Comparison of ENCODE assay signal across 17 mouse cellular contexts in genomic region chr6:38676723-38677122, GRCm38 (mm10). TPM values are rescaled to one million over a fixed set of nuclear protein-coding genes. Genes with fewer than 3 reads are reported as not detected.
DNase-seq lines count a peak whose midpoint lies in the region; ATAC-seq and TF ChIP-seq lines count a peak whose summit lies in the region.
"Had no signal": no experiment of that assay in that cellular context is flagged by ENCODE, and none has a peak within 500 bp of the region (broad histone marks: within the 10 kb centered on the region; RNA-seq: fewer than 3 reads in every experiment).

No protein-coding gene starts in this region.

- H3K4me1 ChIP-seq in heart, embryonic 12.5 days (replicated peaks): peaks cover 12% of the 10 kb centered on the region
- H3K4me1 ChIP-seq in stomach, postnatal 0 days (replicated peaks; ENCODE audit: control insufficient read depth, insufficient read depth): no peaks in the 10 kb centered on the region
- H3K4me1 ChIP-seq: limb, embryonic 12.5 days had no signal

- H3K9me3 ChIP-seq in heart, embryonic 12.5 days (replicated peaks): no peaks in the 10 kb centered on the region
- H3K9me3 ChIP-seq in stomach, postnatal 0 days (ENCODE audit: control insufficient read depth, low read length): no peaks in the 10 kb centered on the region

- H3K4me2 ChIP-seq in heart, embryonic 12.5 days: peak overlapping the region; percentile 36
- H3K4me2 ChIP-seq in stomach, postnatal 0 days (replicated peaks; ENCODE audit: low read depth): no peak overlapping the region
- H3K4me2 ChIP-seq: limb, embryonic 12.5 days had no signal

- no peaks in the 10 kb centered on the region for H3K36me3 ChIP-seq in heart, embryonic 12.5 days
- H3K36me3 ChIP-seq in stomach, postnatal 0 days (ENCODE audit: control insufficient read depth, insufficient read depth, low read length): no peaks in the 10 kb centered on the region
- H3K36me3 ChIP-seq: limb, embryonic 12.5 days had no signal

- peaks cover 4% of the 10 kb centered on the region for H3K27me3 ChIP-seq in heart, embryonic 12.5 days (replicated peaks)
- no peaks in the 10 kb centered on the region for H3K27me3 ChIP-seq in stomach, postnatal 0 days (ENCODE audit: control insufficient read depth, insufficient read depth, low read length)
- H3K27me3 ChIP-seq: CH12.LX; limb, embryonic 12.5 days had no signal

- no peak overlapping the region for H3K27ac ChIP-seq in heart, embryonic 12.5 days (ENCODE audit: poor library complexity, severe bottlenecking)
- no peak overlapping the region for H3K27ac ChIP-seq in stomach, postnatal 0 days (replicated peaks)
- H3K27ac ChIP-seq: layer of hippocampus, adult 2 months; limb, embryonic 12.5 days had no signal

- DNase-seq in heart, adult 11 months: no peak
- peak; percentile 20 to 27 for DNase-seq in kidney, postnatal 4 days
- no peak for DNase-seq in kidney, adult 8-10 months
- peak; percentile 25 for DNase-seq in ZHBTc4 (ENCODE audit: low read depth, low spot score)
- no peak for DNase-seq in stomach, postnatal 0 days (ENCODE audit: low spot score)
- DNase-seq in T-cell, adult 2 months (ENCODE audit: low spot score): no peak
- DNase-seq: gastrocnemius, postnatal 10 days; lung, adult 2 months; lung, postnatal 36 days; right cerebral cortex, postnatal 14 days; thymus, postnatal 36 days had no signal

- no peak for TF ChIP-seq CTCF in stomach, postnatal 0 days (IDR thresholded peaks at IDR 0.05; ENCODE audit: low read depth)

- no peak for ATAC-seq in heart, embryonic 12.5 days (ENCODE audit: insufficient number of reproducible peaks, low FRiP score)
- 0 out of 2 replicates have a peak, but pooled peaks have one; percentile 36 for ATAC-seq in stomach, postnatal 0 days (ENCODE audit: low FRiP score, low TSS enrichment)
- ATAC-seq: inflammation-experienced regulatory T-cells, adult 6 months had no signal

- H3K4me3 ChIP-seq in heart, embryonic 12.5 days: no peak overlapping the region
- H3K4me3 ChIP-seq in stomach, postnatal 0 days (ENCODE audit: low read depth, low read length): no peak overlapping the region
- H3K4me3 ChIP-seq: layer of hippocampus, adult 2 months; limb, embryonic 12.5 days had no signal

- H3K9ac ChIP-seq in heart, embryonic 12.5 days: no peak overlapping the region
- H3K9ac ChIP-seq in stomach, postnatal 0 days (ENCODE audit: low read length): no peak overlapping the region
- H3K9ac ChIP-seq: limb, embryonic 12.5 days had no signal

- no peak for TF ChIP-seq EP300 in stomach, postnatal 0 days (optimal IDR thresholded peaks at IDR 0.05)

- WGBS in heart, embryonic 12.5 days: 66% methylated on average over 14 of the region's 14 CpGs
- 71% methylated on average over 14 of the region's 14 CpGs for WGBS in stomach, postnatal 0 days

RNA-seq across cellular contexts. Expression of gene Clec2l, which starts 13.9 kb away (rescaled TPM):
- 0.95 and 1.3 TPM in 2 replicates for polyA plus RNA-seq in heart, embryonic 12.5 days (2016; fragmentation: Nextera tagmentation; extraction: Ambion mirVana)
- 0.55 and 1.7 TPM in 2 replicates for polyA plus RNA-seq in stomach, postnatal 0 days (2015; fragmentation: Nextera tagmentation; extraction: Ambion mirVana)

RNA-seq across cellular contexts. Expression of gene Klrg2, which starts 39.7 kb away (rescaled TPM):
- 0.14 and 0.27 TPM in 2 replicates for polyA plus RNA-seq in heart, embryonic 12.5 days (2016; fragmentation: Nextera tagmentation; extraction: Ambion mirVana)
- polyA plus RNA-seq in stomach, postnatal 0 days (2015; fragmentation: Nextera tagmentation; extraction: Ambion mirVana): 4.5 and 5.9 TPM in 2 replicates
- polyA plus RNA-seq: forebrain, embryonic 11.5 days; inflammation-experienced regulatory T-cells, adult 6 months had no signal

Comparison
In these comparisons a context has a peak if more than half of its experiments do, and no peak if none do; other contexts are left out.
1. DNase-seq: peak in kidney, postnatal 4 days (2 of 2) and ZHBTc4 (single experiment); none in heart, adult 11 months (single experiment), kidney, adult 8-10 months (0 of 2), stomach, postnatal 0 days (single experiment) and T-cell, adult 2 months (single experiment).